Mouse (Mus musculus) cerebellum, adult 9-11 months (tissue): ENCODE measurements around the gene Map1s.

ENCODE experiments used
- DNase-seq: peaks from one replicate; pipeline ENCODE4 v3.0.0; 2022

Map1s gene

DNA sequence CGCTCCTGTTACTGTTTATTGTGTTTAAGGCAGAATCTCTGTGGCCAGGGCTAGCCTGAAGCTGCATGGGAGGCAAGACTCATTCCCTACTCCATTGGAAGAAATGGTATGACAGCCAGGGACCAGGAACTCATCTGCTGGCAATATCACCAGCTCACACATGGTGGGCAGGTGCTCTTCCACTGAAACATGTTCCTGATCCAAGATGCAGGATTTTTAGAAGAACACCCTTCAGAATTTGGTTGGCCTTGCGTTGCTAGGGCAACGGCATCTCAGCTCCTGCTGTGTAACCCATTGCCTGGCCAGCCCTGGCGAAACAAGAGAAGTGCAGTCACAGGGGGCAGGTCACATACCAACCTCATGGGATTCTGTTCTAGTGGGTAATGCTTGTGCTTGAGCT, 26.2 kb upstream of the Map1s start:
- DNase-seq: peak; percentile 84

DNA sequence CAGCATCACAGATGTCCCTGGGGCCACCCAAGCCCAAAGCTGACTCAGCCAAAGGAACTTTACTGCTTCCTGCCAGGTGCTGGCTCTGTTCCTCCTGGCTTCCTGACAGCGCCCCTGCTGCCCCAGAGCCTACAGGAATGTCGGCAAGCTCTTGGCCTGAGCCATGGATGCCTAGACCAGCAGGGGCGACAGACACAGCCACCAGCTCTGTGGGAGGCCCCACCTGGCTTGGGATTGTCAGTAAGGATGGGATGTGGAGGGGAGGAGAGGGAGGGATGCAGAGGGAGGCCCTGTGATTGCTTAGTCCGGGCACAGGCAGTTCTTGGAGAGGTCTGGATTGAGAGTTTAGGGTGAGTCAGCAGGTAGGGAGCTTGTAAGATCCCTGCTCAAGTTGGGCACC, 25.6 kb upstream of the Map1s start:
- DNase-seq: peak; percentile 97

DNA sequence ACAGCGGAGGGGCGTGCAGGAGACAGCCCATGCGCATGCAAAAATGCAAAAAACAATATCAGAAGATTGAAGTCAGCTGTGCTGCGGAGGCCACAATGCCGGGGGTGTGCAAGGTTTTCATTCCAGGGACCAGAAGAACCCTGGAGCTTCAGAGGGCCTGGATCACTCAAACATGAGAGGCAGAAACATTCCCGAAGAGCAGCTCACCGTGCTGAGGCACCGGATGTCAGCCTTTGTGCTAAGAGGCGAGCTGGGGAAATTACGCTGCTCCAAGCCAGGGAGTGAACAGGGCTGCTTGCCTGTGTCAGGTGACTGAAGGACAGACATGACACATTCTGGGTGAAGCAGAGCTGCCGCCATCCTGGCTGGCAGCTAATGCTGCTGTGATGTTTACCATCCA, 25.2 kb upstream of the Map1s start:
- peak; percentile 67 for DNase-seq

DNA sequence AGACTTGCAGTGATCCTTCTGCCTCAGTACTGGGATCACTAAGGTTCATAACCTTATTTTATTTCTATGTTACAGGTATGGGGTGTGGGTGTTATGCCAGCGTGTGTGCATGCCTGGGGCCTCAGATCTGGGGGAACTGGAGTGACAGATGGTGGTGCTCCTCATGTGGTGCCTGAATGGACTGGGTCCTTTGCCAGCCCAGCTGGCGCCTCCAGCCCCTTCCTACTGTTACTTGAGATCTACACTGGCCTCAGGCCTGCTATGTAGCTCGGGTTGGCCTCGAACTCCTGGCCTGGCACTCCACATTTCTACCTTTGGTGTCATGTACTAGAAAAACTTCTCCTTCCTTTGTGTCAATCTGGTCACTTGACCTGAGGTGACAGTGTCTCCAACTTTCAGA, 21.5 kb upstream of the Map1s start:
- peak; percentile 66 for DNase-seq

DNA sequence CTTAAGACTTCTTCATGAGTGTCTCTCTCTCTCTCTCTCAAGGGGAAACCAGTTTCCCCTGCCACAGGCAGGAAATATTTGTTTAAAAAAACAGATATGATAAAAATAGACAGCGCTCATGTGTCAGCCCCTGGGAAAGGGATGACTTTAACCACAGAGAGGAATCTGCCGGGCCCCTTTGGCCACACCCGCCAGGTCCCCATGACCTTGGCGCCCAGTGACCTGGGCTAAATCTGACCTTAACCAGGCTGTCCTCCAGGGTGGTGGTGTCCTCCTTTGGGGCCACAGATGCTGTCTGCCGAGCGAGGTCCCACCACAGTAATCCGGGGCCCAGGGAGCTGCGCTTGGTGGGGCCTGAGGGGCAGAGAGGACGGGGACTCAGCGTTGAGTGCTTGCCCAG, 21.0 kb upstream of the Map1s start:
- DNase-seq: no peak

DNA sequence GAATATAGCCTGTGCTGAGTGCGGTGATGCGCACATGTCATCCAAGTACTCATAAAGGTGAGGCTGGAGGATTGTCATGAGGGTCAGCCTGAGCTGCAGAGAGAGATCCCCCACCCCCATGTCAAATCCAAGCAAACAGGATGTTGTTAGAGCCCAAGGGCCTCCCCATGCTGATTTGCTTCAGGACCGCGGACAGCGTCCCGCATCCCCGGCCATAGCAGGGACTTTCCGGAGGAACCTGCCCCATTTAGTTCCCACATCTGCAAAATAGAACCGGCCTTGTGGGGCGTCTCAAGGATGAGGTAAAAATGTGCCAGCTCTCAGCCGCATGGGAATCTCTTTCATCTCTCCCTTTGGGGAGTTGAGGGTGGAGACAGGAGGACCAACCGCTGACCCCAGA, 20.1 kb upstream of the Map1s start:
- no peak for DNase-seq

DNA sequence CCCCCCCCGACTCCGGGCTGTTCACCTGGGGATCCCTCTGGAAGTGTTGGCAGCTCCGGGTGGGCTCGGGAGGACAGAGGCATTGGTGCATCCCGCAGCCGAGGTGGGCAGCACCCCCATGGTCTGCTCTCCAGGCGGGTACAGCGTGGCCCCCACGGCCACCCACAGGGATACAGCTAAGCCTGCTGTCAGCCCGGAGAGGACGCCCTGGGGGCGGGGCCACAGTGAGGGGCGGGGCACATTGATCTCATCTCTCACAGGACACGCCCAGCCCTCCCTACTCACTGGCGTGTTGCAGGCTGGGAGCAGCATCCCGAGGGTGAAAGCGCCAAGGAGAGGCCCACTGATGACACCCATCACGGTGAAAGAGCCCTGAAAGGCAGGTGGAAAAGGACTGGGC, 18.1 kb upstream of the Map1s start:
- DNase-seq: peak; percentile 54

DNA sequence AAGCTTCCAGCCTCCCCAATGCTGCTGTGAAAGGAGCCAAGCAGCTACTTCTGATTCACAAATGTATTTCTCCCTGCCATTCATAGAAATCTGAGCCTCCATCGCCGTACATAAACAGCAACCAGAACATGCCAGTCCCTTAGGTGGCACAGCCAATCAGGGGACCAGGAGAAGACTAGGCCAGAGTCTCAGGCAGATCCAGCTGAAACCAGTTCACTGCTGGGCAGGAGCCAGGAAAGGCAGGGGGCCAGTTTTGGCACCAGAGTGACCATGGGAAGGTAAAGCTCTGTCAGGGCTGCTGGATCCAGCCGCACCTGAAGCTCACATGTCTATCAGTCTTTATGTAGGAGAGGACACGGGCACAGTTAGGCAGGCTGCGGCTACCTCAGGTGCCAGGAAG, 15.1 kb upstream of the Map1s start:
- DNase-seq: no peak

DNA sequence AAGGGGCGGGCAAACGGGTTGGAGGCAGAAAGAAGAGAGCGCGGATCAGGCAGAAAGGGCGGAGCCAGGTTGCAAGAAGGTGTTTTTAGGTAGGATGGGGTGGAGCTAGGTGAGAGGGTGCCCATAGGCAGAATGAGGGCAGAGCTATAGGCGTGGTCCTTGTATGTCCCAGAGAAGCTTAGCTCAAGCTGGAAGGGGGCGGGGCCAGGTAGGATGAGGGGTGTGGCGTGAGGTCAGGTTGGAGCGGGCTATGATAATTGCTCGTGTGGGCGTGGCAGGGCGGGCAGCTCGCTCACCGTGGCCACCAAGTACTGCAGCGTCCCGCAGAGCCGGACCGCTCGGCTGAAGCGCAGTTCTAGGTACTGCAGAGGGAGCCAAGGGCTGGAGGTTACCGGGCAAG, 14.4 kb upstream of the Map1s start:
- DNase-seq: peak; percentile 53

DNA sequence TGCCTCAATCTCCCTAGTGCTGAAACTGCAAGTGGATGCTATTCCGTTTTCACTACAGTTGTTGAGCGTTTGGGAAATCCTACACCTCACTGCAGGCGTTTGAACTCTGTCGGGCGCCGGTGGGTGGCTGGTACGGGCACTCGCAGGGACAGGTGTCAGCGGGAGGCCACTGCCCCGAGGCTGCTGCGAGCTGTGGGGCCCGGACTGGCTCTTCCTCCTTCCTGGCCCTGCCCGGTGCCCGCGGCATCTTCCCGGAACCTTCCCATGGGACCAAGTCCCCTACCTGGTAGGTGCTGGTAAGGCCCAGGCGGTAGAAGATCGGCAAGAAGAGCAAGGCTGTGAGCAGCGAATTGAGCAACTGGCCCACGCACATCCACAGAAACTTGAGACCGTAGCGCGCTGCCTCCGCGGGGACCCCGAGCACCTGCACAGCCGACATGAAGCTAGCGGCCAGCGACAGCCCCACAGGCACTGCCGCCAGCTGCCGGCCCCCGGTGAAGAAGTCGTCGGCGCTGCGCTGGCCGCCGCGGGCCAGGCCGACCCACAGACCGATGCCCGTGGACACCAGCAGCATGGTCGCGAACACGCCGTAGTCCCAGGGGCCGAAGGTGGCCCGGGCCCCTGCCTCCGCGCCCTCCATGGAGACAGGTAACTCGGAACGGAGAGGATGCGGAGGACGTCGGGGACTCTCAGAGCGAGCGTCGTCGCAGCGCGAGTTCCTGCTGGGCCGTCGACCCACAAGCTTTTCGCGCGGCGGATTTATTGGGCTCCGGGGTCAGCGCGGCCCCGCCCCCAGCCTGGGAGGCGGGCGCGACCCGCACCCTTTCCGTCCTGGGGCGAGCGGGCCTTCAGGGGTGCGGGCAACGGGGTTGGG, 13.5 kb upstream of the Map1s start, which contains the start of gene Slc5a5:
TSS of gene Slc5a5 (minus strand) at position 736 of the 874 bp plus-strand sequence.
- peak; percentile 40 for DNase-seq

DNA sequence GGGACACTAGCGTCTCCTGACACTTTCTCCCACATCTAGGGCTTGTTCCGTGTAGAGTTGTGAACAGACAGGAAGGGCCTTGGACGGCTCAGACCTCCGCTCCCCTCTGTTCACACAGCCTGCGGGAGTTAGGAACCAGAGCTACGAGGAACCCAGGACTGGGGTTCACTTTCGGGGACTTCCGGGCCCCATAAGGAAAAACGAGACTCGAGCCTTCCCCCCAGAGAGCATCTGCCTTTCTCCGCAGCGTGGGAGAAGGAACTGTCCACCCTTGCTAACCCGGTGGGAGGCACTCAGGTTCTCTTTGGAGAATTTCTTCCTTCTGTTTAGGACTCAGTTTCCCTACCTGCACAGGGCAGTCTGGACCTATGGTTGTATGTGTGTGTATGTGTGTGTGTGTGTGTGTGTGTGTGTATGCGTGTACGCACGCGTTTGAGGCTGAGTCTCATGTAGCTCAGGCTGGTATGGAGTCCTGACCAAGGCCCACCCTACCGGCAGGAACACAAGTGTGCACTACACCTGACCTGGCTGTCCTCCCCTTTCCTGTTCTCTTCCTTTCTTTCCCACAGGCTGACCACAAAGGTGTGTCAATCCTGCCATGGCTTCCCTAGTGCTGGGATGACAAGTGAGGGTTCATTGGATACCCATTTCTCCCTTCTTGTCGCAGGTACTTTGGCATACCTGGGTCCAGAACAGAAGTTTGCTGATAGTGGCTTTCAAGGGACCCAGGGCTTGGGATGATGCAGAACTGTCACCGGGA, 12.7 kb upstream of the Map1s start:
- peak; percentile 25 for DNase-seq

DNA sequence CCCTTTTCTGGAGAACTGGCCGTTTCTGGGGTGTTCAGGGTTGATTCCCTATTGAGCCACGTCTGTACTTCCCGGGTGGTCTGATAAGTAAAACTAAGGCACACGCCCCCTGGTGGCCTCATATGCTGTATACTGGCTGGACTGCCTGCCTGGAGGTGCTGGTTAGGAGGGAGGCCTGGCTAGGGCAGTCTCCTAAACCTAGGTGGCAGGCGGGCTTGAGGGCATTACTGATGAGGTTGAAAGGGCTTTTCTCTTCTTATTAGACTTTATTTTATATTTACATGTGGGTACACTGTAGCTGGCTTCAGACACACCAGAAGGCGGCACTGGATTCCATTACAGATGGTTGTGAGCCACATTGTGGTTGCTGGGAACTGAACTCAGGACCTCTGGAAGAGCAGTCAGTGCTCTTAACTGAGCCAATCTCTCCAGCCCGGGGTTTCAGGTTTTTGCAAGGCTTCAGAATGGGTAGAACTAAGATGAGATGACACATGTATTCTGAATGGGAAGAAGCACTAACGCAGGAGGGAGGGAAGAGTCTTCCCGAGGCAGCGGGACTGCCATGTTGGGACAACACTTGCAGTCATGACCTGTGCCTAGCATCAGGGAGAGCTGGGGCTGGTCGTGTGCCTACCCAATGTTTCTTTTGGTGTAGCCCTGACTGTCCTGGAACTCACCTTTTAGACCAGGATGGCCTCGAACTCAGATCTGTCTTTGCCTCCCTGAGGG, 11.9 kb upstream of the Map1s start:
- peak; percentile 69 for DNase-seq

DNA sequence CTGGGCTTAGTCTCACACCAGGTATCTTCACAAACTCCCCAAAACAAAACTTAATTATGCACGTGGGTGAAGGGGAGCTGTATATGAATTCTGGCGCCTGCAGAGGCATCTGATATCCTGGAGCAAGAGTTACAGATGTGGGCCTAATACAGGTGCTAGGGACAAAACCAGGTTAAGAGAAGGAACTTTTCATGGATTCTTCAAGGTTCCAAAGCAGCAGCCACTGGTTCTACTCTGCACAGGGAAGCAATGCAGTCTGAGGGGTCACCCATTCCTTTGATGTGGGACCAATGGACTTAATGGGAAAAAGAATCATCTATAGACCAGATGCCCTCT, 11.4 kb upstream of the Map1s start:
- no peak for DNase-seq

DNA sequence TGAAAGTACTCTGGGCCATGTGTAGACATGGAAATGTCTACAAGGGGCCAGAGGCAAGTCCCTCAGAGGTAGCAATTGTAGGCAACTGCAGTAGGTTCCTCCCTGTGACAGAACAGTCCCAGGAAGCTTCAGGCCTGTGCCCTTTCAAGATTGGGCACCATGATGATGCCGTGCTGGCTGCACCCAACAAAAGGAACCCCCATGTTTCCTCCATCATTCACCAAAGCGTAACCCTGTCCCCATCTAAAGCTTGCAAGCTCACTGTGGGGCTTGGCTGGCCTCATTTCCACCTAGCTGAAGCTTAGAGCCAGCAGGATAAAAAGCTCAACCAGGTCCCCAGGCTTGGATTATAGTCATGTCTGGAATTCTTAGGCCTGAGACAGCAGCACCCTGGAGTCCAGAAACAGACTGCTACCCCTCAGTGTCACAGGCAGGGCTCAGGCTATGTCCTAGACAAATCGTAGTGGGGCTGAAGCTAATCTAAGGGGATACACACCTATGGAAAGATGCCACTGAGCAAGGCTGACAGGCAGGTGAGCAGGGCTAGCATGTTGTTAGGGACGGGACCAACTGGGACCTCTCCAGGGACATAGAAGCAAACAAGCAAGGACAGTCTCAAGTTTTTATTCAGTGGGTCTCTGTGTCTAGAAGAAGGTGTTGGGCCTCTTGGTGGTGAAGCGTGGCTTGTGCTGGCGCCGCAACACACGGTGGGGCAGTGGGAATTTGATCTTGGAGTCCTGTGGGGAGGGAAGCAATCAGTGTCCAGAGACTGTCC, 10.8 kb upstream of the Map1s start:
- no peak for DNase-seq

DNA sequence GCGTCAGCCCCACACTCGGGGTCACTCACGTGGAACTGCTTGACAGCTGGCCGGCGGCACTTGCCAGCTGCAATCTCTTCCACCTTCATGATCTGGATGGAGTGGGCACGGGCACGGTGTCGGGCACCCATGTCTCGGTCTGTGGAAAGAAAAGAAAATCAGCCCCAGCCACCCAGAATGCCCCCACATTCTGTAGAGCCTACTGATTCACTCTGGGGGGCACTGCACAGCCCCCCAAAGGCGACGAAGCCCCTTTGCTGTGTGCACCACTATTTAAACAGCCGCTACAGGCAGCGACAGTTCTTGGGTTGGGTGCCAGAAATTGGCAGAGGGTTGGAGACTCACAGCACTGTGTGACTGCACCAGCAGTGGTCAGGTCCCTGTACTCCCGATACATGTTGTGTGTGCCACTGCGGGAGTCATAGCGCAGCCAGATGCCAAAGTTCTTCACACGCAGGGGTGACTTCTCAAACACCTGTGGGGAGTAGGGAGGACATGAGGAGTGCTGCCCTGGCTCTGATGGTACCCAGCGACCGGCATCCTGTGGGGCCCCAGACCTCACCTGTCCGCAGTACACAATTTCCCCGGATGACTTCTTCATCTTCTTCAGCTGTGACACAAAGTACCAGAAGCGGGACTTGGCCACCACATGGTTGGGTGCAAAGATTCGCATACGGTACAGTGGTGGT, 10.0 kb upstream of the Map1s start:
- peak; percentile 64 for DNase-seq

DNA sequence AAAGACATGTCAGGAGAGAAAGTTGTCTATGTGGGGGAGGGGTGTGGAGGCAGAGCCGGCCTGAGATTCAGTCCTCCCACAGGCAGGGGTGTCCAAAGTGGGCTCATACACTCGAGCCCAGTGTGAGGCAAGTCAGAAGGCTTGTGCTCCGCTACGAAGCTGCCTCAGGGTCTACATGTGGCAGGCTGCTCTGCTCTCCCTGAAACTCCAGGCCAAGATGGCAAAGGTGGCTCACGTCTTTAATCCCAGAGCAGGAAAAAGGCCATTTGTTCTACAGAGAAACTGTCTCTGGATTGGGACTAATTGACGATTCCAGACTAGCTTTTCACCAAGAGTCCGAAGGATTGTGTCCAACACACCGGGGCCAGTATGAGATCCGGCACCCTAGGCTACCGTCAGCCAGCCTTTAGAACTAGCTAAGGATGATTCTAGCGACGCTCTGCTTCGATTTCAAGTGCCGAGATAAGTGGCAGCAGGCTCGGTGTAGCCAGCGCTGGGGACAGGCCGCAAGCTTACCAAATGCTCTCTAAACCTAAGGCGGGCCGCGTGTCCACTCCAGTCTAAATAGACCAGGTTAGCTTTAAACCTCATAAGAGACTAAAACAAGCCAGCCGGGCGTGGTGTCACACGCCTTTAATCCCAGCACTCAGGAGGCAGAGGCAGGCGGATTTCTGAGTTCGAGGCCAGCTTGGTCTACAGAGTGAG, 9.3 kb upstream of the Map1s start:
- peak; percentile 63 for DNase-seq

DNA sequence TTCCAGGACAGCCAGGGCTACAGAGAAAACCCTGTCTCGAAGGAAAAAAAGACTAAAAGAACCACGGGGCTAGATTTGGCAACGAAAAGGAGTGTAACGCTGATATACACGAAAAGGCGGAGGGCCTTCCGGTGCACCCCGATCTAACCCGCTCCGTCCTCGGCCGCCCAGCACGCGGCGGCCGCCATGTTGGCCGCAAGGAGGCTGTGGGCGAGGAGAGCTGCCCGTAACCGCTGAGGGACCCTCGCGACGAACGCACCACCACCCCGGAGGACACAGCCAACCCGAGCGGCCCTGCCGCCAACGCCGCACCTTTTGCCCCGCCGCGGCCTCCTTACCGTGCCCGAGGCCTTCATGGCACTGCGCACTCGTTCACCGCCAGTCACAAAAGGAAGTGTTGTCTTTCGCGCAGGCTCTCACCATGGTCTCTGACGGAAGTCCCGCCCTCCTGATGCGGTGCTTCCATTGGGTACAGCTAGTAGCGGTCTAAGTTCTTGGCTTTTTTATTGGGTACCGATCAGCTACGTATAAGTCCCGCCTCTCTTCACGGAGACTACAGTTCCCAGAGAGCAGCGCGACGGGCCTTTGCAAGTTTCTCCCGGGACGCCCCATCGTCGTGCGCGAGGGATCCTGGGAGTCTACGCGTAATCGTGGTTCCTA, 8.6 kb upstream of the Map1s start, which contains the start of gene Rpl18a:
TSS of gene Rpl18a (minus strand) at position 392 of the 660 bp plus-strand sequence.
- DNase-seq: peak; percentile 98

DNA sequence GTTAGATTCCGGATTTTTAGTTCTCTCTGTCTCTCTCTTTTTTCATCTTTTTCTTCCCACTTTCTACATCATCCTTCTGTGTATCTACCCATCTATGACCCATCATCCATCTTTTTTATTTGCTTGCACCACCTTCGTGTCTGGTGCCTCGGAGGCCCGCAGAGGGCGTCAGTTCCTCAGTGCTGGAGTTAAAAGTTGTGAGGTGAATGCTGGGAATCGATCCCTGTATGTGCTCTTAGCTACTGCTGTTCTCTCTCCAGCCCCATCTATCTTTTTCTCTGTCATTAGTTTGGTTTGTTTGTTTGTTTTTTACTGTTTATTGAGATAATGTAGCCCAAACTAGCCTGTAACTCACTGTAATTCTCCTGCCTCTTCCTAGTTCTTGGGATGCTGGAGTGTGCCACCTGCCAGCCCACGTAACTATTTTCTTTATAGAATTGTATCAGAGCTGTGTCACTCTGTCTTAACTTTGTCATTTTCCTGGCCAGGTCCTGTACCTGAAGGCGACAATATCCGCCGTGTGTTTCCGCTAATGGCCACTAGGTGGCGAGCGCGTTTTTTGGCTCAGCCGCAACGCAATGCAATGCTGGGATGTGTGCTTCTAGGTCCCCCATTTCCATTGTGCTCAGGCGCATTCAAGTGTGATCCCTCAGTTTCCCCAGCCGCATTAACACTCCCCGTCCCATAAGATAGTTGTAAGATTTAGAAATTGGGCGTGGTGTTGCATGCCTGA, 7.9 kb upstream of the Map1s start:
- DNase-seq: peak; percentile 89

DNA sequence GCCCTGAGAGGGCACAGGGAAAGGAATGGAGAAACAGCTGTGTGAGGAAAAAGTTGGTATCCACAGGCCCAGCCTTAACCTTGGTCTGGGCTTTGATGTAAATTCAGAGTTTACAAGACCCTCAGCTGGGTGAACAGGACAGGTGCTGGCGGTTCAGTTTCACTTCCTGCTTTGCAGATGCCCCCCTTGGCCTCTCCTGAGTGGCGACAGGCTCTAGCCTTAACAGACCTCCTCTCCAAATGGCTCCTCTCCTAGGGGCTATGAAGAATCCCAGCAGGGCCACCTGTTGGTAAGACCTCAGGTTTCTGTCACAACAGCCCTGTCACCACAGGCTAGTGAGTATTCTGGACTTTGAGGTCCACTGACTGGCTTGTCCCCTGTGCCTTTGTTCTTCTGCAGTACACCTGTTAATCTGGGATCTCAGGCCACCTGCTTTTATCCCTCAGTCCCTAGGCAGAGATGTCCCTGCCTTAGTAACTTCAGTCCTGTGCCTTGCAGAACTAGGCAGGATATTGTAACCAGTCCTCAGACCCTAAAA, 7.0 kb upstream of the Map1s start:
- DNase-seq: peak; percentile 67

DNA sequence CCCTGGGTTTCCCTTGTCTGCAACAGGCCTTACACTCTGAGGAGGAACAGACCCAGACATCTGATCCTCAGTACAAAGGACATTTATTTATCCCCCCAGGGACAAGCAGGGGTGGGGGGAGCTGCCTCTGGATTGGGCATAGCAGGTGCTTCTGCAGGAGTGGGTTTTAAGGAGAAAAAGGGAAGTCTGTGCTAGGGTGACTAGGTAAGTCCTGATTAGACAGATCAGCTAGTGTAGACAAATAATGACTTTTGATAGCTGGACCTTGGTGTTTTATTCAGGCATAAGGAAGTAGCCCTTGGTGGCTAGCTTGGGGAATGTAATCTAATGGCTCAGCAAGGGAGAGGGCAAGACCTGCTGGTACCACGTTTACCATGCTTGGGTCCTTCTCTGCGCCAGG, 6.5 kb upstream of the Map1s start:
- peak; percentile 48 for DNase-seq
